In genomic region chr14:39039046-39039445, GRCm38 (mm10) we compare ENCODE assay signal across 15 mouse cellular contexts.
A peak's percentile ranks its signal among the peaks of the same experiment; 100 is the strongest.
DNase-seq lines count a peak whose midpoint lies in the region; TF ChIP-seq lines count a peak whose summit lies in the region.
"Had no signal": no experiment of that assay in that cellular context is flagged by ENCODE, and none has a peak within 500 bp of the region (broad histone marks: within the 10 kb centered on the region; RNA-seq: fewer than 3 reads in every experiment).

No protein-coding gene starts in this region.

- H3K4me3 ChIP-seq in left cerebral cortex, adult 2 months = no peak overlapping the region
- H3K4me3 ChIP-seq: heart, embryonic 13.5 days; limb, embryonic 12.5 days; liver, embryonic 15.5 days; midbrain, embryonic 13.5 days had no signal

- H3K27ac ChIP-seq in left cerebral cortex, adult 2 months = peak overlapping the region; percentile 65
- H3K27ac ChIP-seq: heart, embryonic 13.5 days; limb, embryonic 12.5 days; liver, embryonic 15.5 days; midbrain, embryonic 13.5 days had no signal

- intact Hi-C loops in left cerebral cortex, adult 2 months (cut with DNase I) = loop anchor here (1.0 to 5.0 kb wide), 2 partner anchors 16 to 38 kb away; no protein-coding TSS in a partner anchor

- peak; percentile 33 for DNase-seq in layer of hippocampus, adult 11-12 months (ENCODE audit: low spot score)
- no peak for DNase-seq in layer of hippocampus, postnatal 10 days (ENCODE audit: low spot score in 2 of 2)
- peak; percentile 37 for DNase-seq in cerebellum, adult 9-10 months
- DNase-seq in left cerebral cortex, adult 2 months (ENCODE audit: extremely low spot score in 1 of 2, low spot score in 2 of 2) = peak; percentile 14 to 39
- DNase-seq in right cerebral cortex, postnatal 36 days (ENCODE audit: low spot score in 2 of 2) = peak; percentile 47 to 60
- no peak for DNase-seq in adrenal gland, adult (ENCODE audit: inconsistent age in 2 of 2, low spot score in 1 of 2)
- DNase-seq in adipocyte (ENCODE audit: low spot score) = no peak
- DNase-seq: adrenal gland, postnatal 36 days; gastrocnemius, postnatal 25 days; kidney, postnatal 14 days; lung, postnatal 36 days had no signal

- TF ChIP-seq CTCF in left cerebral cortex, adult 2 months (IDR thresholded peaks at IDR 0.05) = no peak

Comparison
In these comparisons a context has a peak if more than half of its experiments do, and no peak if none do; other contexts are left out.
1. DNase-seq: peak in layer of hippocampus, adult 11-12 months (single experiment), cerebellum, adult 9-10 months (single experiment), left cerebral cortex, adult 2 months (2 of 2) and right cerebral cortex, postnatal 36 days (2 of 2); none in layer of hippocampus, postnatal 10 days (0 of 2), adrenal gland, adult (0 of 2) and adipocyte (single experiment).